Mouse (Mus musculus): ENCODE results near the gene Fgb.

GRCm38 (mm10) chr3:83057046-83057445, 7.4 kb upstream of the Fgb start:
- TF ChIP-seq CTCF (IDR thresholded peaks at IDR 0.05; ENCODE audit: insufficient read depth, low read length) (no peak), POLR2A (IDR thresholded peaks at IDR 0.05; ENCODE audit: borderline replicate concordance, extremely low read depth, low read depth, low read length) (no peak)

Data from lung, adult 2 months (tissue).